Mouse (Mus musculus): ENCODE data around the gene Cit. TPM values are rescaled to one million over a fixed set of nuclear protein-coding genes. Genes with fewer than 3 reads are reported as not detected.

Gene Cit
- 3.5 and 5.1 TPM in 2 replicates for polyA plus RNA-seq (2012; rRNA removed)

GRCm38 (mm10) chr5:115844766-115845634 lies at the start of gene Cit:
Gene Cit, plus strand, starts transcription at chr5:115845278.

GRCm38 (mm10) chr5:116024327-116024739 lies 179.3 kb downstream of the Cit start, which contains the start of gene Prkab1:
Gene Prkab1, minus strand, starts transcription at chr5:116024508.

Other genes with a start within 250 kb of the Cit start
- gene Rab35, start 213.4 kb upstream of the Cit start, polyA plus RNA-seq (2012; rRNA removed) = 70.6 and 77.8 TPM in 2 replicates
- 29.5 and 32.2 TPM in 2 replicates for gene Bicdl1, start 113.7 kb upstream of the Cit start, polyA plus RNA-seq (2012; rRNA removed)
- 85.1 and 95.0 TPM in 2 replicates for gene Prkab1, start 179.2 kb downstream of the Cit start, polyA plus RNA-seq (2012; rRNA removed)
- 0.08 TPM in 1 of 2 replicates, not detected in the other for gene Tmem233, start 238.0 kb downstream of the Cit start, polyA plus RNA-seq (2012; rRNA removed)

All from ovary, adult 2 months (tissue).